Mouse (Mus musculus) liver, embryonic 15.5 days (tissue): ENCODE data around the gene Tgfbr3. TPM values are rescaled to one million over a fixed set of nuclear protein-coding genes. Genes with fewer than 3 reads are reported as not detected.
A peak's percentile ranks its signal among the peaks of the same experiment; 100 is the strongest.
"Not testable (repeated sequence)": the region's sequence is repeated elsewhere in the genome, so short reads cannot be mapped to it uniquely, and the experiment has no call there.

ENCODE experiments used
- ATAC-seq: fragments of 200-750 bp; cut with Nextera tagmentation; 2 replicates; pipeline ENCODE4 v1.8.0; 2017; ENCODE audit warnings: moderate number of reproducible peaks, mild to moderate bottlenecking, moderate library complexity; ENCODE audit not compliant: insufficient read depth
- H3K27ac ChIP-seq: fragments of 300-500 bp; sonication (generic); replicated peaks from 2 replicates; pipeline ENCODE4 v1.5.1; 2015; ENCODE audit warnings: mild to moderate bottlenecking, inconsistent platforms
- H3K27me3 ChIP-seq: fragments of 300-500 bp; sonication (generic); 2 replicates; pipeline ENCODE4 v1.6.1; 2015; ENCODE audit warnings: mild to moderate bottlenecking, inconsistent platforms
- H3K36me3 ChIP-seq: fragments of 300-500 bp; sonication (generic); replicated peaks from 2 replicates; pipeline ENCODE4 v1.6.1; 2015; ENCODE audit warnings: moderate library complexity, mild to moderate bottlenecking, inconsistent platforms
- H3K4me1 ChIP-seq: fragments of 300-500 bp; sonication (generic); replicated peaks from 2 replicates; pipeline ENCODE4 v1.6.1; 2015; ENCODE audit warnings: inconsistent platforms
- H3K4me2 ChIP-seq: fragments of 300-500 bp; sonication (generic); 2 replicates; pipeline ENCODE4 v1.6.1; 2015; ENCODE audit warnings: moderate library complexity, mild to moderate bottlenecking, inconsistent platforms
- H3K4me3 ChIP-seq: fragments of 300-500 bp; sonication (generic); replicated peaks from 2 replicates; pipeline ENCODE4 v1.5.1; 2015; ENCODE audit warnings: mild to moderate bottlenecking, inconsistent platforms
- H3K9ac ChIP-seq: fragments of 300-500 bp; sonication (generic); 2 replicates; pipeline ENCODE4 v1.6.1; 2015; ENCODE audit warnings: moderate library complexity, mild to moderate bottlenecking, inconsistent platforms
- H3K9me3 ChIP-seq: fragments of 300-500 bp; sonication (generic); replicated peaks from 2 replicates; pipeline ENCODE4 v1.6.1; 2016; ENCODE audit warnings: inconsistent platforms
- WGBS: fragments of 180-500 bp; shearing (Covaris S2); methylation state at CpG from one replicate; pipeline ENCODE4 v1.1.7; 2015; ENCODE audit warnings: mixed read lengths; ENCODE audit not compliant: insufficient replicate concordance; 5-methylcytosine and 5-hydroxymethylcytosine counted together
- polyA plus RNA-seq: library from polyadenylated mRNA; unstranded; fragments of >200 nt; fragmentation: Nextera tagmentation; extraction: Ambion mirVana; gene quantifications from 2 replicates; pipeline ENCODE4 v1.2.1, GENCODE M21; 2015

Tgfbr3 gene
- polyA plus RNA-seq, 1 experiment from 2014 or later: 6.0 TPM

DNA sequence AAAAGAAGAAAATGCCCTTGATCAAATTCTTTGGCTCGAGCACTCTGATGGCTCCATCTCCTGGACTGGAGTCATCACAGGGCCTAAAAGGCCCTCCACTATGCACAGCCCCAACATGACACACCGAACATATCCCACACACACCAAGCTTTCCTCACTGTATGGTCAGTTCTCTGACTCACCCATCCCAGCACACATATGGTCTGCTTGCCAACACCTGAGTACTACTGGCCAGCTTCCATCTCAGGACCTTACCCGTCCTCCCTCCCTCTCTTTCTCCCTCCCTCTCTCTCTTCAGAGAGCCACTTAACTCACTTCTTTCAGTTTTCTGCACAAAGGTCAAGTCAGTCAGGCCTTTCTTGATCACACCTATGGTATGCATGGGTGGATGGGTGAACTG is 36.0 kb downstream of the Tgfbr3 start:
- H3K36me3 ChIP-seq: no peaks in the 10 kb centered on the region
- no peaks in the 10 kb centered on the region for H3K9me3 ChIP-seq
- no peak overlapping the region for H3K27ac ChIP-seq
- H3K9ac ChIP-seq: no peak overlapping the region
- H3K4me3 ChIP-seq: no peak overlapping the region
- peaks cover 32% of the 10 kb centered on the region for H3K4me1 ChIP-seq
- H3K27me3 ChIP-seq: no peaks in the 10 kb centered on the region
- no peak for ATAC-seq
- 76% methylated on average over 3 of the region's 3 CpGs for WGBS
- H3K4me2 ChIP-seq: no peak overlapping the region

DNA sequence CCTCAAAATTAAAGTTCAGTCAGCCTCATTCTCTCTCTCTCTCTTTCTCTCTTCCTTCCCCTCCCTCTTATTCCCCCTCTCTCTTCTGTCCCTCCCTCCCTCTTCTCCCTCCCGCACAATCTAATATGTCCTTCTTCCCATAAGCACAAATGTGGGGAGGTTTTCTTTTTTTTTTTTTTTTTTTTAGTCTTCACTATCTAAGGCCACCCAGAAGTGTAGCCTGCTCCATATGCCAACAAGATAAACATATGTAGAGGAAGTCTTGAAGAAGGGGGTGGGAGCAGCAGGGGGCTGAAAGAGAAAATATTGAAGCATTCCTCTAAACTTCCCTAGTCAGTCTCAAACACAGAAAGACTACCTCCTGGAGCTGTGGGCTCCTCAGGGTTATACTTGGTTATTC is 37.0 kb downstream of the Tgfbr3 start:
- H3K4me1 ChIP-seq: peaks cover 32% of the 10 kb centered on the region
- no peak overlapping the region for H3K9ac ChIP-seq
- 19% methylated on average over 1 of the region's 1 CpGs for WGBS
- 0 out of 2 replicates have a peak overlapping the region, but pooled peaks have one; percentile 6 for H3K4me2 ChIP-seq
- H3K36me3 ChIP-seq: no peaks in the 10 kb centered on the region
- 0 out of 2 replicates have a peak overlapping the region, but pooled peaks have one; percentile 29 for H3K27ac ChIP-seq
- no peaks in the 10 kb centered on the region for H3K9me3 ChIP-seq
- no peak overlapping the region for H3K4me3 ChIP-seq
- no peaks in the 10 kb centered on the region for H3K27me3 ChIP-seq
- peak; percentile 73 for ATAC-seq

- Histone ChIP-seq H3K27me3 (no peaks in the 10 kb centered on the region), H3K4me3 (no peak overlapping the region), H3K36me3 (no peaks in the 10 kb centered on the region), H3K9ac (no peak overlapping the region), H3K4me2 (0 out of 2 replicates have a peak overlapping the region, but pooled peaks have one; percentile 6), H3K27ac (peak overlapping the region; percentile 29), H3K4me1 (peaks cover 32% of the 10 kb centered on the region), H3K9me3 (no peaks in the 10 kb centered on the region)
- peak; percentile 47 for ATAC-seq
- 22% methylated on average over 3 of the region's 3 CpGs for WGBS
These were observed 37.6 kb downstream of the Tgfbr3 start for GRCm38 (mm10) chr5:107251751-107252305.

- H3K36me3 ChIP-seq: no peaks in the 10 kb centered on the region
- peaks cover 32% of the 10 kb centered on the region for H3K4me1 ChIP-seq
- WGBS: 65% methylated on average over 19 of the region's 19 CpGs
- no peak overlapping the region for H3K9ac ChIP-seq
- H3K27ac ChIP-seq: no peak overlapping the region
- no peak overlapping the region for H3K4me2 ChIP-seq
- H3K9me3 ChIP-seq: no peaks in the 10 kb centered on the region
- H3K4me3 ChIP-seq: no peak overlapping the region
- no peak for ATAC-seq
- no peaks in the 10 kb centered on the region for H3K27me3 ChIP-seq
These were observed 38.7 kb downstream of the Tgfbr3 start for GRCm38 (mm10) chr5:107250548-107251272.

DNA sequence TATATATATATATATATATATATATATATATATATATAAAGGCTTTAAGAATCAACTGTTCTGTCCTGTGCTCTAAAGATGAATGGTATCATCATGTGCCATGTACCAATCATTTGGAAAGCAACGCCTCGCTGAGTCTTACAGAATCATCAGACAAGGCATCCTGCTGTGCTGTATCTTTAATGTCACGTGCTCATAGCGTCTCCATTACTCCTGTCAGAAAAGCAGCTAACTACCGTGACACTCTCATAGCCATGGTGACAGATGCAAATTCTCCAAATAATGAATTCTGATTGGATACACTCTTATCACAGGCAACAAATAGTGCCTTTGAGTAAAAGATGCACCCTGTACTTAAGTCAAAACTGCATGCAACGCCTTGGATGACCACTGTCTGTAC is 40.7 kb downstream of the Tgfbr3 start:
- Histone ChIP-seq H3K27ac (no peak overlapping the region), H3K4me2 (no peak overlapping the region), H3K9me3 (no peaks in the 10 kb centered on the region), H3K4me1 (peaks cover 42% of the 10 kb centered on the region), H3K36me3 (no peaks in the 10 kb centered on the region), H3K4me3 (no peak overlapping the region), H3K27me3 (no peaks in the 10 kb centered on the region), H3K9ac (no peak overlapping the region)
- WGBS: 71% methylated on average over 6 of the region's 6 CpGs
- no peak for ATAC-seq

GRCm38 (mm10) chr5:107248302-107248701 is 41.1 kb downstream of the Tgfbr3 start:
- H3K36me3 ChIP-seq, H3K27me3 ChIP-seq, H3K4me3 ChIP-seq, ATAC-seq, H3K9ac ChIP-seq, H3K27ac ChIP-seq, H3K4me2 ChIP-seq, H3K9me3 ChIP-seq: not testable (repeated sequence)
- peaks cover 43% of the 10 kb centered on the region for H3K4me1 ChIP-seq
- WGBS: 87% methylated on average over 11 of the region's 11 CpGs

DNA sequence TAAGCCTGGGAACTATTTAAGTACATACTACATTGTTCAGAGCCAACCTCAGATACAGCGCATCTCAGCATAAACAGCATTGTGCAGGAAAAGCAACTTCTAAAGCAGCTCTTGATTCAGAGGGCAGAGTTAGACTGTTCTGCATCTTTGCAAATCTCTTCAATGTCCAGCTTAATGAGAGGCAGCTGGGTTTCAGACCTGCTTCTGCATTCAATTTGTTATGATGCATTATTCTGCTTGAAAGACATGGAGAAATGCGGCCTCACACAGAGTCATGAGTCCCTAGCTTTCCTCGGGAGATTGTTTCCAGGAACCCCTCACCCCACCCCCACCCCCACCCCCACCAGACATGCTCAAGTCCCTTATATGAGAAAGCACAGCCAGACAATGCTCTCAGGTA is 41.6 kb downstream of the Tgfbr3 start:
- H3K36me3 ChIP-seq: no peaks in the 10 kb centered on the region
- H3K4me1 ChIP-seq: peaks cover 43% of the 10 kb centered on the region
- no peak overlapping the region for H3K4me3 ChIP-seq
- ATAC-seq: no peak
- H3K9ac ChIP-seq: no peak overlapping the region
- H3K9me3 ChIP-seq: no peaks in the 10 kb centered on the region
- no peak overlapping the region for H3K27ac ChIP-seq
- H3K27me3 ChIP-seq: no peaks in the 10 kb centered on the region
- WGBS: 77% methylated on average over 3 of the region's 3 CpGs
- no peak overlapping the region for H3K4me2 ChIP-seq

- H3K9me3 ChIP-seq: no peaks in the 10 kb centered on the region
- 39% methylated on average over 2 of the region's 2 CpGs for WGBS
- peaks cover 37% of the 10 kb centered on the region for H3K4me1 ChIP-seq
- peak; percentile 68 for ATAC-seq
- no peaks in the 10 kb centered on the region for H3K27me3 ChIP-seq
- no peak overlapping the region for H3K27ac ChIP-seq
- no peak overlapping the region for H3K9ac ChIP-seq
- H3K4me2 ChIP-seq: 0 out of 2 replicates have a peak overlapping the region, but pooled peaks have one; percentile 23
- H3K36me3 ChIP-seq: no peaks in the 10 kb centered on the region
- H3K4me3 ChIP-seq: no peak overlapping the region
These were observed 46.0 kb downstream of the Tgfbr3 start for GRCm38 (mm10) chr5:107243445-107243844.

DNA sequence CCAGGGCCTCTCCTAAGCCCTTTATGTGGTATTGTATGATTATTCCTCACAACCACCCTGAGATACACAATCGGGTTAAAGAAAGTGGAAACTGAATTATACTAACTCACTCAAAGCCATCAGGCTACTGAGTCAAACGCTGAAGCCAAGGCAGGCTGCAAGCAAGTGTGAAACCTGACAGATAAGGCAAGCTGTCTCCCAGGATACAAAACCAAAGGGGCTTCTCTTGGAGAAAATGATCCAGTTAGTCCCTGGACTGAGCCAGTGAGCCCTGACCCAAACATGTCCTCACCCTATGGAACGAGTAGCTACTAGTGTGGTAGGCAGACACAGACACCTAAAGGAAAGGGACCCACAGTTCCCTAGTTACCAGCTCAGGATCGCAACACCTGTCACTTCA is 46.4 kb downstream of the Tgfbr3 start:
- H3K27ac ChIP-seq: 0 out of 2 replicates have a peak overlapping the region, but pooled peaks have one; percentile 30
- H3K4me1 ChIP-seq: peaks cover 42% of the 10 kb centered on the region
- H3K9ac ChIP-seq: 0 out of 2 replicates have a peak overlapping the region, but pooled peaks have one; percentile 10
- peak; percentile 37; the same call in 1 of the 2 replicates for ATAC-seq
- H3K4me3 ChIP-seq: no peak overlapping the region
- H3K36me3 ChIP-seq: no peaks in the 10 kb centered on the region
- H3K27me3 ChIP-seq: no peaks in the 10 kb centered on the region
- 33% methylated on average over 4 of the region's 4 CpGs for WGBS
- H3K9me3 ChIP-seq: no peaks in the 10 kb centered on the region
- peak overlapping the region; percentile 23; the same call in 1 of the 2 replicates for H3K4me2 ChIP-seq

GRCm38 (mm10) chr5:107240276-107240675 is 49.2 kb downstream of the Tgfbr3 start:
- H3K4me2 ChIP-seq: no peak overlapping the region
- no peak overlapping the region for H3K9ac ChIP-seq
- ATAC-seq: no peak
- peaks cover 69% of the 10 kb centered on the region for H3K4me1 ChIP-seq
- no peaks in the 10 kb centered on the region for H3K9me3 ChIP-seq
- H3K4me3 ChIP-seq: no peak overlapping the region
- H3K36me3 ChIP-seq: no peaks in the 10 kb centered on the region
- H3K27me3 ChIP-seq: no peaks in the 10 kb centered on the region
- 66% methylated on average over 1 of the region's 1 CpGs for WGBS
- no peak overlapping the region for H3K27ac ChIP-seq

- Histone ChIP-seq H3K4me2 (peak overlapping the region; percentile 11; the same call in 1 of the 2 replicates), H3K27ac (peak overlapping the region; percentile 25; the same call in 1 of the 2 replicates), H3K9me3 (no peaks in the 10 kb centered on the region), H3K4me3 (no peak overlapping the region), H3K4me1 (peaks cover 75% of the 10 kb centered on the region), H3K36me3 (no peaks in the 10 kb centered on the region), H3K27me3 (no peaks in the 10 kb centered on the region), H3K9ac (no peak overlapping the region)
- peak; percentile 65 for ATAC-seq
- WGBS: 38% methylated on average over 7 of the region's 7 CpGs
These were observed 51.4 kb downstream of the Tgfbr3 start for GRCm38 (mm10) chr5:107237971-107238426.
